Mouse (Mus musculus) 3T3-L1 (cell line): ENCODE measurements at regions not wholly inside any gene's neighbourhood (a gene's known extent, or its start where the extent isn't known, plus 50 kb on each side); places are given as distances from the start of the nearest gene placed in this dataset.

Source experiments
- DNase-seq: peaks from one replicate; pipeline ENCODE4 v3.0.0-alpha.2; 2015; ENCODE audit warnings: low read depth, low spot score

DNA sequence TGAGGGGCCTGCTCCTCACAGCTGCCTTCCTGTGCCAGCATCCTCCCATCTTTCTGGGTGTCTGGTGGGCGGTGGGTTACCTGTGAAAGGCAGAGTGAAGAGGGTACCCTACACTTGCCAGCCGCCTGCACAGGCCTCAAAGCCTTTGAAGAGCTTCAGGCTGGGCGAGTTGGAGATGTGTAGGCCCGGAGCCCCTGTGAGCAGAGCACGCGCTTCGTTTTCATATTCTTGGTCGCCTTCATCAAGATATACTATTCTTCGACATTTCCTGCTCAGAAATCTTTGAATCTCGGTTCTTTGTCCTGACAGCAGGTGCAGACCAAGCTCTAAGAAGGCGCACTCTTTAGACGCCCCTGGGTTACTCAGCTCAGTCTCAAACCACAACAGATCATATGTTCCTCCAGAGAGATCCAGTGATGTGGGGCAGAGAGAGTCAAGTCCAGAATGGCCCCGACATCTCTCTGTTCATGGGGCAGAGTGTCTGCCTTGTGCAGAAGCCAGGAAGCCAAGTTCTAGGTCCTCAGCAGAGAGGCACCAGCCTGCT, 170.7 kb upstream of the Id2 start:
- no peak for DNase-seq

DNA sequence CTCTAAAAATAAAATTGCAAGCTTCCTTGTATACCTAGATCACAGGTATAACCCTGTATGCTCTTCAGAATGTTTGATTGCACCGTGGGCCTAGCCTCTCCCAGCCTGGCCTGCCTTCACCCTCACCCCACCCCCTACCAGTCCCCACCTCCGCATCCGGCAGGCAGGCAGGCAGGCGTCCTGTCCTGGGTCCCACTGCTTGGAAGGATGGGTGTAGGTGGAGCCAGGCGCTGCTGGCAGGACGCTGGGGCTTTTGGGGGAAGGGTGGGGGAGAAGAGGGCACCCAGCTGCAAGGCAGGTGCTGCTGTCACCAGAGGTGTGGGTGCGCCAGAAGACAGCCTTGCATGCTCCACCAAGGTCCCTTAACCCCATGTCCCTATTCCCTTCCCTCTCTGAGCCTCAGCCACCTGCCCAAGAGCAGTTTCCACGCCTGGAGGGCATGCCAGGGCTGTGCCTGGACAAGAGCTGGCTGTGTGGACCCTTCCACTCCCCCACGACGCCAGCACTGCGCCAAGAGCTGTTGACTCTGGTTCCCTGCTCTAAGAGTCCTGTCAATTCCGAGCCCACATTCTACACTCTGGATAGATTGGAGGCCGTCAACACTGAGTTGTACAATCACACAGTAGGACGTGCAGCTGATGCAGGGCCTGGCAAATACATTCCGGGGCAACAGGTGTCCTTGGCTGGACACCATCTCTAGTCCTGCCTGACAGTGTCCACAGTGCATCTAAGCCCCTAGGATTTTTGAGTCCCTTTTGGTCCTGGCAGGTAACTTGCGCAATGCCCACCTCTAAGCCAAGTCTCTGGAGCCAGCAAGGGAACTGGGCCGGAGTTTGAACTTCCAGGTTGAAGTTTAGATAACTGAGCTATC, 170.0 kb upstream of the Id2 start:
- no peak for DNase-seq

DNA sequence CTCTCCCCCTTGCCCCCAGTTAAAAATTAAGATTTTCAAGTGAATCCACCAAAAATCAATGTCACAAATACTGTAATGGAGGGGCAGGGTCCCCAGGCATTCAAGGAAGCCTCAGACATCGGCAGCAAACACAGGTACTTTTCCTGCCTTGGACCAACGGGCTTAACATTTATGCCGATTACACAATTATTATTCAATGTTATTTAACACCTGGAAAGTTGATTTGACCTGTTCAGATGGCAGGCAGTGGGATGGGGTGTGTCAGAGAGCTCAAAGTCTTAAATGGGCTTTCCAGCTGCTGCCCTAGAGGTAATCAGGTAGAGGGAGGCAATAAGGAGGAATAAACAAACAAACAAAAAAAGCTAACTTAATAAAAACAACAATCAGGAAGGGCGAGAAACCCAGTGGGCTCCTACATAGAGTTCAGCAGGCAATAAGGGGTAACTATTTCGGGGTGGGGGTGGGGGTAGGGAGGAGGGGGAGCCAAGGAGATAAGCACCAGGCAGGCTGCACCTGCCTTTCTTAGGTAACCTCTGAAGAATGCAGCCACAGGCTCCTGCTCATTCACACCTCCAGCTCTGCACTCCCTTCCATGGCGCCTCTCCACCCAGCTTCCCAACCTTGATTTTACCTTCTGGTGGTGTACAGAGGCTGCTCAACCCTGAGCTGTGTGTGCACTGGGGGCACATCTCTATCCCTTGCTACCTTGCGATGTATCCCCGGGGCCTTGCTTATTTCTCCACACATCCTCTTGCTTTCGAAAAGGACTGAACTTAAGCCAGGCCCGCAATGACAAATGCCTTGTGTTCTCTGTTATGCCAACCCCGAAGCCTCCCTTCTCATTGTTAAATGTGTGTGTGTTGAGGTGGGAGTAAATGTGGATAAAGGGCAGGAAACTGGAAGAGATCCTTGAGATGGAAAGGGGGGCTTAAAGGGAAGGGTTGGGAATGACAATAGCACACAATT, 168.9 kb upstream of the Id2 start:
- no peak for DNase-seq

DNA sequence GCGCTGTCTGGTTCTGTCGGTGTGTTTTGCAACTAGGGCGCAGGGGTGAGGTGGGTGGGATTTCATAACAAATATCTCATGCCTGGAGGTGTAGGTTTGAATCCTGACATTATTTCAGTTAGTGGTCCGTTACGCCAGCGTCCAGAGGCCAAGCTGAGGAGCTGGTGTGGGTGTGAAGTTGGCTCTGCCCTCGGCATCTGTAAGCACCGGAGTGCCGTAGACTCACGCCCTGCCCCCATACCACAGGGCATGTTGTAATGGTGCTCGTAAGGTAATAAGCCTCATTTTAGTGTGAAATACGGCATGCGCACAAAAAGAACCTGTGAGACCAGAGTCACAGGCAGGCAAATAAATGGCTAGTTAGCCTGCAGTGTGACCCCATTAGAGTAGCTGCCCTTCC, 168.1 kb upstream of the Id2 start:
- no peak for DNase-seq

DNA sequence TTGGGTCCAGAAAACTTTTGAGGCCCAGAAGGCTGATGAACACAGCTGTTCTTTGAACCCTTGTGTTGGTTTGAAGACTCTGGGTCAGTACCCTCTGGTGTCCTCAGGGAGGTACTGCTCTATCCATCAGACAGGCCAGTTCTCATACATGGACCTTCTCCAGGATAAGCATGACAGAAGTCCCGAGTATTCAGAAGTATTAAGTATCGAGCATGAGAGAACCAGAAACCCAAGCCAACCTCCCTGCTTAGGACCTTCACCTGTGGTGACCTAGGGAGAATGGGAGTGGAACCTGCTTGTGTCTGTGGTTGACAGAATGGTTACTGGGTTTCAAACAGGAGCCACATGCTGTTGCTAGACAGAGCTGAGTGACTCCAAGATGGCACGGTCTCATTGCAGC, 167.5 kb upstream of the Id2 start:
- DNase-seq, result no peak

DNA sequence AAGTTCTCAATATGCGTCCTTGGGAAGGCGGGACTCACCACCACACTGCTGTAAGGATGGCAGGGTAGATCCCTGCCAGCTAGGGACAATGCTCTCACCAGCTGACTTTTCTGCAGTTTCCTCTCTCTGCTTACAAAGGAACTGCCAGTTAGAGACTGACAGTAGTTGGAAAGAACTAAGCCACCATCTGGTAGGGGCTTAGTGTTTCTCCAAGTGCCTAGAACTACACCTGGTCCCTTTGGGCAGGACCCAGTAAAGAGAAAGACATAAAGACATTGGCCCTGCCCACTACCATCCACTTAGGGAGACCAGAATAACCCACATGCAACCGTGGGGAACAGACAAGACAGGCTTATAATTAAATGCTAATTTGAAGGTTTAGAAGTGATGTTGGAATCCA, 165.5 kb upstream of the Id2 start:
- DNase-seq, result no peak

DNA sequence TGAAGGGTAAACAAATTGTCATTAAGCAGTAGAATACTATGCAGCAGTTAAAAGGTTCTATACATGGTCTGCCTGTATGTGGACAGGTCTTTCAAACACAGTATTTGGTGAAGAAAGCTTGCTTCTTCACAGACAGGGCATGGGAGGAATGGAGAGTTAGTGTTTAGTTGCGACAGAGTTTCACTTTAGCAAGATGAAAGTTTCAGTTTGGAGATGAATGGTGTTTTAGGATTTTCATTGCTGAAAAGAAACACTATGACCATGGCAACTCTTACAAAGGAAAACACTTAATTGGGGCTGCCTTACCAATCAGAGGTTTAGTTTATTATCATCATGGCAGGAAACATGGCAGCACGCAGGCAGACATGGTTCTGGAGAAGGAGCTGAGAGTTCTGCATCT, 162.2 kb upstream of the Id2 start:
- no peak for DNase-seq

DNA sequence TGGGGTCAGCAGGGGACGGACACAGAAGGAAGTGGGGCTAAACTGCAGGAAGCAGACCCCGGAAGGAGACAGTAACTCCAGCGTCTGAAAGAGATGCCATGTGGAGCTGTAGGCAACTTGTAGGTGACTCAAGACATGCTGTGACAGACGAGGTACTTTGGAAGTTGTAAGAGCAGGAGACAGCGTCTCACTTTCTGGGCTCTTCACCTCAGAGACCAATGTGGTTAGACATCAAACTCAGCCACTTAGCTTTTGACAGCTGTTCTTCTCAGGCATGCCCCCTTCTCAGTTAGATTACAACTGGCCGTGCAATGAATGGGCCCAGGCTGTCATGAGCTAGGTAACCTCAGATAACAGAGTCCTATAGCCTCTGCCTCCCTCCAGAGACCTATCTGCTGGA, 159.3 kb upstream of the Id2 start:
- no peak for DNase-seq

DNA sequence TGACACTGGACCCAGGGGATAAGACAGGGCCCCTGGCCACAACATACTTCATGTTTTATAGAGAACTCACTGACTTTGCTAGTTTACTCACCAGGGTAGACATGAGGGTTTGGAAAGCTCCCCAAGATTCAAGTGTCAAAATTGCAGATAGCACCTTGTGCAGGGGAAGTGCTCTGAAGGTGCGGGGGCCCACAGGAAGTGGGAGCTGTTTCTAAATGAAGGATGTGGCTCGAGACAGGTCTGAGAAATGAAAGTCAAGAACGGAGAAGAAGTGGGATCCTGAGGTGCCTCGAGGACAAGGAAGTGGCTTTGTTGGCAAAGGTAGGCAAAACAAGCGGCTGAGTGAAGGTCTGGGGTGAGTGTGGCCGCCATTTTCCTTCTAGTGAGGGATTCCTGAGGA, 157.8 kb upstream of the Id2 start:
- DNase-seq, result no peak

DNA sequence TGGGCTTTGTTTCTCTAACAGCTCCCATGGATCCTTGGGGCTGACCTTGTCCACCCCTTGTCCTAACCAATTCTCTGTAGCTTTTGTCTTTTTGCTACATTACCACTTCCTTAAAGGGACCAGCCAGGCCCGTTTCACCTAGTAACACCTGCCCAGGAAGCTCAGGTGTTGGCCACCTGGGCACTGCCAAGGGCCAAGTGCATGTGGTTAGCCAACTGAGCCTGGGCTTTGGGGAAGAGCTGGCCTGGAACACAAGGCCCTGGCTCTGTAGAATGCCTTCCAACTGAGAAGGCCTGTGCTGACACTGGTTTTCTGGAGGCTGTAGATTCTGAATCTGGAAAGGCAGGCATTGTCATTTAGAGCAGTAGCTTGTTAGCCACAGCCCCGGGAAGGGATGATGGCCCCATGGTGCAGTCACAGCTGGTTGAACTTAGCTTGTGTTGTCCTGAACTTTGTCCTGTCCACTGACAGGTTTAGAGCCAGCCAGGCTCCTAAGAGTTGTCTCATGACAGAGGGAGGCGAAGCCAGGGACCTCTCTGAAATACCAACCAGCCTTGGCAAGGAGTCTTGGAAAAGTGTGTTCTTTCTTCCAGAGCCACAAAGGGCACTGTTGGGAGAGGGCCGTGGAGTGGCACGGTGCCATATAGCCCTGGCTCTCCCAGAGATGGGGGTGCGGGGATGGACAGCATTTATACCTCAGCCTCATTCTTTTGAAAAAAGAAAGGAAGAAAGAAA, 156.0 kb upstream of the Id2 start:
- no peak for DNase-seq

DNA sequence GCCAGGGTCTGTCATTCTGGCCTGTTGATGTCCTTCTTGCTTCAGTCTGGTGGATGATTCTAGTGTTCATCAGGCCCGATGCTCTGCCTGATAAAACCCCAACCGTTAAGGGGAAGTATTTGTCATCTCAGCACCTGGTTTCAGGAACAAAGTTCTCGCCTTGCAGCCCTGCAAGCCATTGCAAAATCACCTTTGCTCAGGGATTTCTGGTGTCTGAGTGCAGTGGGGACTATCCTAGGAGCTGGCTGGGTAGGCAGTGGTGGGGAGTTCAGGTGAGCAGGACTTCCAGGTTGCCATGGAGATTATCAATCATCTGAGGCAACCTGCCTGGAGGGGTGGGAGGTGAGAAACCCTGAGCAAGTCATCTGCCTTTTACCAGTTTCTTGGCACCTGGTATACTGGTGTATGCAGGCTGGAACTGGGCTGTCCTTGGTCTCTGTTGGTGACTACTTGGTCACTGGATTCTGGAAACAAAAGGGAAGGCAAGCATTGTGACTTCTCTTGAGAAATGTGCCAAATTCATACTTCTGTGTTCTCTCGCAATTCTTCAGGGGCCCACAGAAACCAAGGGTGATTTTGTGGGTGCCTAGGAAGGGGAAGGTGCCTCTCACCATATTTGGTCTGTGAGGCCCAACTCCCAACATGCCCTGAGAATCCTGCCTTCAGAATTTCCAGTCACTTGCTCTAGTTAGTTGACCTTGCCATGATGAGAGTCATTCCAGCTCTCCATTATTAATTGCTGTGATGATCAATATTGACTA, 154.7 kb upstream of the Id2 start:
- DNase-seq, result no peak

DNA sequence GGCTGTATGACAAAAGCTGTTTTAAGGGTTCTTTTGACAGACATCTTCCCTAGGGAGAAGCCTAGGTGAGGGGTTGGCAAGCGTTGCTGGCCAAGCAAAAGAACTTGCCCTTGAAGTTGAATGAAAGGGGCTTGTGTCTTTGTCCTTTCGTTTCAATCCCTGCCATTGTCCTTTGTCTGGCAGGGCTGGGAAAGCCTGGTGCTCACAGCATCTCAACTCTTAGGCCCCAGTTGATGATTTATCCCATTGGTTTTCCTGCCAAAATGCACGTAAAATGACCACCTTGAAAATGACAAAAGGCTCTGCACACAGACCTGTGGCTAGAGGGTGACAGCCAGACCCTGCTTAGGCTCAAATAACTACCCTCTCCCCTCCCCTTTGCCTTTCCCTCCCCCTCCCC, 153.9 kb upstream of the Id2 start:
- DNase-seq, result no peak

DNA sequence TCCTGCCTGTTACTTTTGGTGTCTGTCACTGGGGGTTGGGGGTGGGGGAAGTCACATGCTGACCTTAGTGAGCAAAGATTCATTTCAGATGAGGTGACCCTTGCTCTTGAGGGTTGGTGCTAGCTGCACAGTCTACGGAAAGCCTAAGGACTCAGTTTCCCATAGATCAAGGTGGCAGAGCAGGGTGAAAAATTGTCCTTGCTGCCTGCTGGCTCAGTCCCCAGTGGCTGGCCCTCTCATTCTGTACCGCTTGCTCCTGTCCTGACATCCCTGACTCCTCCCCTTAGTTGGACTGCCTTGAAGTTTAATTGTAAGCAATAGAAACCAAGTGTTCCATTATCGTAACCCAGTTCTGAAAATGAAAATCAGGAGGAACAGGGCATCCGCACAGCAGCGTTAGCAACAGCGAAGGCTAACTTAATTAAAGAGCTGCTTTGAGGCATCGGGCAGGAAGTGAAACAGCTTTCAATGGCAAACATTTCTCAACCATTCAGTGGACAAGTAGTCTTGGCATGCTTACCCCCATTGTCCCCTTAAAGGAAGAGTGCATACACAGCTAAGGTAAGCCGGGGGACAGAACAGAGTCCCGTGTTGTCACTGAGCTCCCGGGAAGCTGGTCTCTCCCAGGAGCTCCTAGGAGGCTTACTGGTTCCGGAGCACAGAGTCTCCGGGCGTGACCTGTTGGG, 151.9 kb upstream of the Id2 start:
- no peak for DNase-seq

DNA sequence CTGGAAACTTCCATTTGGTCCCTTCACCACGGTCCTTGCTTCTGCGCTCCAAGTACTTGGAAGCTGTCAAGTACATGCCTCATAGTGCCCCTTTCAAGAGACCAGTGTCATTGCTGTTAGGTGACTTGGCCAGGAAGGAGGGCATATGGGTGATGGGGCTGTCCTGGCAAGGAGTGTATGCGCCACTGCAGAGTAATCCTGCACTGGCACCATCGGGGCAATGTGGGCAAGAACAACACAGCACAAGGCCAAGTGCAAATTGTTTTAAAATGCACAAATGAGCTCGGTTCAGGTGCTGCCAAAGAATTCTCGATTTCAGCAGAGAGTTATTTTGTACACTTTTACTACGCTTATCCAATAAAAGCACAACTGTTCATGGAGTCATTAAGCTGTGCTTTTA, 149.6 kb upstream of the Id2 start:
- no peak for DNase-seq

DNA sequence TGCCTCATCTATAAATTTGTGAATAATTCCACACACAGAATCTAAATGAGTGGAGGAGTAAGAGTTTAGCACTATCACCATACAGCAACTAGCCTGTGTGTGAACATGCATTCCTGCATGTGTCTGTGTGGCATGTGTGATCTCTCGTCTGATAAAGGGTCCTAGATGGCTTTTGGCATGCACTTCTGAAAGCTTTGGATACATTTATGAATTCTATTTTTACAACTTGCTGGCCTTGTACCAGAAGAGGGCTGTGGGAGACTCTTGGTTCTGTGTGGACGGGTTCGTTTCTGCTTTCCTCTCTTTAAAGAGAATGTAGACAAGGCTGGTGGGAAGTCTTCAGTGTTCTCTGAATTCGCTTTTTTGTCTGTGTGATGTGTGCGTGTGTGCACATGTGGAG, 148.7 kb upstream of the Id2 start:
- no peak for DNase-seq

DNA sequence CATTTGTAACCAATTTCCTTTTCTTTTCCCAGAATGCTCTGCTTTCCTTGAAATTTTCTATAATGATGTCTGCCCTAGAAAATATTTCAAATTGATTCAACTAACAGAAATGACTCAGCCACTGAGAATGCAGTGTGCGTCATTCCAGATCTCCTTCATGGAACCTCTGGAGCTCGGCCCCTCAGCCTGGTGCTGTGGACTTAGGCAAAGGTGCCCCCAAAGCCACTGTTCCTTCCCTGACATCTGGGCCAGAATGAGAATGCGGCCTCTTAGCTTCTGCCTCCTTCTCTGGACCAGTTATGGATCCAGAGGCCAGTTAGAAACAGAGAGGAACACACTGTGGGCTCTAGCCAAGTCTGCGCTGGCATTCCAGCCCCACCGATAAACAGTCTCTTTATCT, 148.3 kb upstream of the Id2 start:
- DNase-seq, result peak; percentile 88

DNA sequence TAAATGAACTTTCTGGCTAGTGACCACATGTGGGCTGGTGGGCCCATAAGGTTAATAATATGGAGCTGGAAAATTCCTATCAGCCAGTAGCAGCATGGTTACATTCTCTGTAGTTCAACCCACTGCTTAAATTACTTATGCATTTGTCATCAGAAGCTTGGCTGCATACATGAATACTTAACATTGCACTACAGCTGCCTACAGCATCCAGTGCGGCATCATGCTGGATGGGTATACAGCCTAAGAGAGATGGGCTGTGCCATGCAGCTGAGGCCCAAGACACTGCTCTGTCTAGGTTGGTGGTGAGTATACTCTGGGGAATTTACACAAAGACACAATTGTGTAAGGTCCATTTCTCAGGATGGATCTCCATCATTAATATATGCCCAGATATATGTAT, 147.7 kb upstream of the Id2 start:
- peak; percentile 88 for DNase-seq

DNA sequence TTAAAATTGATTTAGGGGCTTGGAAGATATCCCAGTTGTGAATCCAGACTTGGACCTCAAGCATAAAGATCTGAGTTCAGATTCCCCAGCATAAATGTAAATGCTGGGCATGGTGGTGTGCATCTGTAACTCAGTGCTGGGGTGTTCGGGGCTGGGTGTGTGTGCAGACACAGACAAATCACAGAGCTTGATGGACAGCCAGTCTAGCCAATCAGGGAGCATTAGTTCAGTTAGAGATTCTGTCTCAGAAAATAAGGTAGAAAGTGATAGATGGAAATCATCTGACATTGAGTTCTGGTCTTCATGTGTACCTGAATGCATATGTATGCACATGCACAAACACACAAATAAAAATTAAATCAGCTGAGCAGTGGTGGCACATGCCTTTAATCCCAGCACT, 147.0 kb upstream of the Id2 start:
- DNase-seq, result peak; percentile 66

DNA sequence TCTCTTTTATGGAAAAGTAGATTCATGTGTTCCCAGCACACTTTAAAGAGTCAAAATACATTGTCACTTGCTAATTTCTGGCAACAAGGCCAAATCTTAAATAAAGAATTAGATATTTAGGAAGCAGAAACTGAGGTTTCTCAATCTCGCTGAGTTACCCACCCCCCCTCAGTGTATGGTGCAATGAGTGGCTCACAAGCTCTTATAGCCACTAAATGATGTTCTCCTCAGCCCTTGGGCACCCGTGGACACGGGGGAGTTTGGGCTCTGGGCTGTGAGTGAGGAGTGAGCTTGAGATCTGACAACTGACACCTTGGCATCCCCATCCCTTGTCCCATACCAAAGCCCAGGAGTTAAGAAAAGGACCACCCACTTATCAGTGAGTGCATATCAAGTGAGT, 145.4 kb upstream of the Id2 start:
- no peak for DNase-seq

DNA sequence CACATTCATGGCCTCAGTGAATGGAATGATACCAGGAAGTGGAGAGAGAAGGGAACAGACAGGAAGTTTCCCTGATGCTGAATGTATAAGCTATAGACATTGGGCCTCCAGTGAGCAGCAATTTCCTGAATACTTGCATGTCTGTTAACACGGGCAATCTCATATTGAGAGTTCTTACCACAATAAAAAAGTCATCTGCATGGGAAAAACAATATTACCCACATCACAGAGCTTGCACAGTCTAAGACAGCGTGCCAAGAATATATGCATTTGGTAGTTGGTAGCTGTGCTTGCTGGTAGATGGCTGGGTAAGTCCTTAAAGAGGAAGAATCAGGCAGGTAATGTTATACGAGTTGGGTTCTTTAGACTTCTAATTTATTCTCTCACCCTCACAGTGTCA, 144.7 kb upstream of the Id2 start:
- no peak for DNase-seq

DNA sequence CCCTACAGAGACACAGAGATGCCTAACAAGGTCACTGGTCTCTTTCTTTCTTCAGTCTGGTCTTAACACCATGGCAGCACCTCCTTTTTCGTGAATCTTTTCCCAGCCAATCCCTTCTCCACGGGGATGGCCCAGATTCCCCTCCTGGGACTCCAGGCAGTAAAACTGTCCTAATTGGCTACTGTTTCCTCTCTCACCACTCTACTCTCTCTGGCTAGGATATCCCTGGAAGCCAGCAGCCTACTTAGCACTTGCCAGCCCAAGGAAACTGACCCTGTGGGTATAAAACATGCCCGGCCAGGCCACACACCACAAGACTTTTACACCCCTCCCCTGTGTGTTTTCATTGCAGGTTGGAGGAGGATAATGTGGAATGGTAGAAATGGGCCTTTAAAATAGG, 143.9 kb upstream of the Id2 start:
- no peak for DNase-seq
